Mouse (Mus musculus): ENCODE measurements around the gene Mrps6.
A peak's percentile ranks its signal among the peaks of the same experiment; 100 is the strongest.

Gene Mrps6

GRCm38 (mm10) chr16:92120899-92121531, 62.9 kb downstream of the Mrps6 start:
- no peak for DNase-seq (ENCODE audit: low spot score in 2 of 2)

DNA sequence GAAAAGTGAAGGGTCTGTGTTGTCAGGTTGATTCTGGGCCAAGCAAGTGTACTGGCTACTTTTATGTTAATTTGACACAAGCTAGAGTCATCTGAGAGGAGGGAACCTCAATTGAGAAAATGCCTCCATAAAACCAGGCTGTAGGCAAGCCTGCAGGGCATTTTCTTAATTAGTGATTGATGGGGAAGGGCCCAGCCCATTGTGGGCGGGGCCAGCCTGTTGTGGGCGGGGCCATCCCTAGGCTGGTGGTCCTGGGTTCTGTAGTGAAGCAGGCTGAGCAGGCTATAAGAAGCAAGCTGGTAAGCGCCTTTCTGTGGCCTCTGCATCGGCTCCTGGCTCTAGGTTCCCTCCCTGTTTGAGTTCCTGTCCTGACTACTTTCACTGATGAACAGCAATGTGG, 69.2 kb downstream of the Mrps6 start:
- no peak for DNase-seq (ENCODE audit: low spot score in 2 of 2)

GRCm38 (mm10) chr16:92127666-92128065, 69.6 kb downstream of the Mrps6 start:
- no peak for DNase-seq (ENCODE audit: low spot score in 2 of 2)

- no peak for DNase-seq (ENCODE audit: low spot score in 2 of 2)
These were observed 71.8 kb downstream of the Mrps6 start for GRCm38 (mm10) chr16:92129843-92130242.

GRCm38 (mm10) chr16:92132511-92132910, 74.4 kb downstream of the Mrps6 start:
- no peak for DNase-seq (ENCODE audit: low spot score in 2 of 2)

DNA sequence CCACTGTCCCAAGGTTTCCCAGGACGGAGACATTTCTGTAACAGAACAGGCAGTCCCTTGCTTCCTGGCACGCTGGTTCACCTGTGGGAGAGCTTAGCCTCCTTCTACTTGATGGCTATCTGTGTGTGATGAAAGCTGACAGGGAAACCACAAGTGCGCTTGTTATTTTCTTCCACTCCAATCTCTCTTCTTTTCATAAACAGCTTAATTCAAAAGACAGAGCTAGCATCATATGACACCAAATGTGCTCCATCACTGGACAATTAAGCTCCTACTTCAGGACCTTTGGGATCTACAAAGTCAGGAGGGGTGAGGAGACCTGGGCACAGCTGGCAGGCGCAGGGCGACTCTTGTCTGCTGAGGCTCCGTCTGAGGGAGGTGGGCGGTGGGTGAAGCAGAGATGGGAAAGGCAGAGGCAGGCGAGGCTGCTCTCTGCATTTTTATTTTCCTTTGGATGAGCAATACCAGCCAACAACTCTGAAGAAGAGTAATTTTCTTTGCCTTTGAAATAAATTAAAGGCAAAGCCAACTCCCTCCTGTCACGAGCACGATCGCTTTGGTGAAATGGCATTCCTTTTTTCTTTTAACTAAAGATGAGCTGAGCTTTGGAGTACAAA, 76.2 kb downstream of the Mrps6 start:
- no peak for DNase-seq (ENCODE audit: low spot score in 2 of 2)

DNA sequence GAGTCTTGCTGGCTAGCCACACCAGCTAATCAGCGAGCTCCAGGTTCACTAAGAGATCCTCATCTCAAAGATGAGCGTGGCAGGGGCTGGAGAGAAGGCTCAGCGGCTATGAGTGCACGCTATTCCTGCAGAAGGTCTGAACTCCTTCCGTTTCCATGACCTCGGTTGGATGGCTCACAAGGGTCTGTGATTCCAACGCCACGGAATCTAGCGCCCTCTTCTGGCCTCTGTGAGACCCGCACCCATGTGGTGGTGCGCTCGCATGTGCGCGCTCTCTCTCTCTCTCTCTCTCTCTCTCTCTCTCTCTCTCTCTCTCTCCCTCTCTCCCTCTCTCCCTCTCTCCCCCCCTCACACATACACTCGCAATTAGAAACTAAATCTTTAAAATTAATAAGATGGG, 78.2 kb downstream of the Mrps6 start:
- no peak for DNase-seq (ENCODE audit: low spot score in 2 of 2)

DNA sequence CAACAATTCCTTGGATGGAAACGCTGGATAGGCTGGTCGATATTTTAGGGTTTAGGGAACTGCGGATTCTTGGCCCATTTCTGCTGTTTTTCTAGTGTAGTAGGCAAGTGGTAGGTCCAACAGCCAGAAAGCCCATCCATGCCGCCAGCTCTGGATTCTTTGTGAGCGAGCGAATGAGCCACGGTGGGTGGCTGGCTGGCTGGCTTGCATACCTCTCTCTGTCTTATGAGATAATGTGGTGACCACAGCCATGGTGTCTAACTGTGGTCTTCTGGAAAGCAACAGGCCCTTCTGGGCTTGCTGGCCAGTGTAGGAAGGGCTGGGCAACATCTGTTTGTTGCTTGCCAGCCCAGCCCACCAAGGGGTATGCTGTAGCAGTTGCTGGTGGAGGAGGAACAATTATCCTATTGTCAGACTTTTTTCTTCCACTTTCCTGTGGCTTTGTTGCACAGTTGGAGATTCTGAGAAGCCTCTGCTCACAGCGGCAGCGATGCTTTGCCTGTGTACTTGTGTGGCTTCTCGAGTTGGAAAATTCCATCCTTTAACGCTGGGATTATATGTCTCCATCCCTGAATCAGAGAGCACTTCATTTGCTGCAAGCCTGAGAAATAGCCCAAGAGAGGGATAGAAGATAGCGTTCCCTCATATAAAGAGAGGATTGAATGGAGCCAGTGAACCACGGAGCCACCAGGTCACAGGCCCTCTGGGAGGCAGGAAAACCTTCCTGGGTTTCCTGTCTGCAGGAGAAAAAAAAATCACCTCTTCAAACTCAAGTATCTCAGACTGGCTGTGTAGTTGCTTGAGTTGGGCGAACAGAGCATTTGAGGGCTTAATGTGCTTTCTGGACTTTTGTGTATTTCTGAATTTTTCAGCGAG, 81.6 kb downstream of the Mrps6 start:
- no peak for DNase-seq (ENCODE audit: low spot score in 2 of 2)

DNA sequence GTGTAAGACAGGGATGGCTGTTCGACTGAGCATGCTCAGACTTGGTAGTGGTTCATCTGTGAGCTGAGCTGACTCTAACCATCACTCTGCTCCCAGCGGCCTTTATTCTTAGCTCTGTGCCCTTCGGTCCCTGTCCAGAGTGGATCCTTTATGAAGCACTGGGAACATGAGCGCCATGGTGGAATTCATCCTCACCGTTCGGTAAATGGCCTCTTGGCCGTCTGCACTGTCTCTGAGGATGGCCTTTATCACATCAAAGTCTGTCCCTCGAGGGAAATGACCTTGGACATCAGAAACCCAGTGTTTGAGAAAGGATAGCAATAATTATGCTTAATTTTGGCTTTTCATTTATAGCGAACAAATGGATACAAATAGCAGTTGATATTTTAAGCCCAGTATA, 82.3 kb downstream of the Mrps6 start:
- no peak for DNase-seq (ENCODE audit: low spot score in 2 of 2)

DNA sequence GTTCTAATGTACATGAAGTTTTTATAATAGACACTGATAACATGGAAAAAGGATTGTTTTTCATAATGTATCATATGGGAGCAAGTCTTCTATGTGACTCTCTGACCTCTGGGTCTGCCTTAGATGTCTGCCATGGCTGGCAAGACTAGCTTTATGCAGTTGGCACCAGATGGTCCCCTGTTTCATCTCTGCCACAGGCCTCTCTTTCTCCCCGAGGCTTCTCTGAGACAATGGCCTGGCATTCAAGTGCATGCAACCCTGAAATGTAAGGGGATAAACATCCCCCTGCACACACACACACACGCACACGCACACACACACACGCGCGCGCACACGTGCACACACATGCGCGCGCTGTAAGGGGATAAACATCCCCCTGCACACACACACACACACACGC, 83.0 kb downstream of the Mrps6 start:
- DNase-seq (ENCODE audit: low spot score in 2 of 2) = no peak

DNA sequence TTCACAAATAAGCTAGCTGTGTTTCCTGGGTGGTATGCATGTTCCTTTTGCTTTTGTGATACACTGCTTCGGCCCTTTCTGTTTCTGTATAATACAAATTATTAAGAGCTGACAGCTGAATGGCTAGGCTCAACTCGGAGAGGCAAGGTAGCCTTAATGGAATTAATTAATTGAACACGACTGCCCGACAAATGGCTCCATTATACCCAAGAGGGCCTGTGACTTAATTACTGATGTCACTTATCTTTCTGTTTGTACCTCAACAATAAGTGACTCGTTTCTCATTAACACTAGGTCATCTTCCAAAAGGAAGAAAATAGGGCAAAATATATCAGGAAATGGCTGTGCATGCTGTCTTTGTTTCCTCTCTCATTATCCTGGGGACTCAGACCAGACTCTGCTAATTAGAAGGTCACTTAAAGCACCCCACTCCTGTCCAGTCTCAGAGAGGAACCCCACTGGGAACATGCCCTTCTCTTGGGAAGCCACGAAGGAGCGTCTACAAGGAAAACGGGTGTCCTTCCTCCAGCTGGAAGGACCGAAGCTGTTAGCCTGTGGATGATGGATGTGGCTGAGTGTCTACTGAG, 84.4 kb downstream of the Mrps6 start:
- DNase-seq (ENCODE audit: low spot score in 2 of 2) = no peak

DNA sequence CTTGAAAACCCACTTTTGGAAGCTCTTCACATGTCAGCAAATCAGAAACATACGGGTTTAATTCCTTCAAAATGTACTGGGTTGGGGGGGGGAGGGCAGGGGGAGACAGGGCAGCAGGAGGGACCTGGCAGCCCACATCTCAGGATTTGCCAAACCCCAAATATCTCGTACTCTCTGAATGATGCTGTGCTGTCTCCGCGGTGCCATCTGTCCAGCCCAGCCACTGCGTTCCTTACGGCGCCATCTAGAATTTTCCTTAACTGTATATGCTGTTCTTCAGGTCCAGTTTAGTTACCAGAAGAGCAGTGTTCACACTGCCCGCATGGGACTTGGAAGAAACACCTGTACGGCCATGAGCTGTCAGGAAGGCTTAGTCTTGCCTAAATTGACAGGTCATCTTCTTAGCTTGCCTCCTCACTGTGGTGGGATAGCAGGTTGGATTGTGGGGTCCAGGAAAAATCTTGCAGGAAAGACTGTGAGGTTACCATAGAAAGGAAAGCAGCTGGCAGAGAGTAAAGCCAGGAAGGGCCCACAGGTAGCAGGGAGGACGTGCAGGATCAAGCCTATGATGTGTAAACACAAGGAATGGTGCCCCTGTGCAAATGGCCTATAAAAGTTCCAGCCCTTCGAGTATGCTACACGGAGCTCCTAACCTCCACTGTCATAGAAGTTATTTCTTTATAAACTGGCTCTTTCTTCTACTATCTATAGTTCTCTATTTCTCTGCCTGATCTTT, 89.7 kb downstream of the Mrps6 start:
- no peak for DNase-seq (ENCODE audit: low spot score in 2 of 2)

- no peak for DNase-seq (ENCODE audit: low spot score in 2 of 2)
These were observed 90.3 kb downstream of the Mrps6 start for GRCm38 (mm10) chr16:92148367-92148728.

DNA sequence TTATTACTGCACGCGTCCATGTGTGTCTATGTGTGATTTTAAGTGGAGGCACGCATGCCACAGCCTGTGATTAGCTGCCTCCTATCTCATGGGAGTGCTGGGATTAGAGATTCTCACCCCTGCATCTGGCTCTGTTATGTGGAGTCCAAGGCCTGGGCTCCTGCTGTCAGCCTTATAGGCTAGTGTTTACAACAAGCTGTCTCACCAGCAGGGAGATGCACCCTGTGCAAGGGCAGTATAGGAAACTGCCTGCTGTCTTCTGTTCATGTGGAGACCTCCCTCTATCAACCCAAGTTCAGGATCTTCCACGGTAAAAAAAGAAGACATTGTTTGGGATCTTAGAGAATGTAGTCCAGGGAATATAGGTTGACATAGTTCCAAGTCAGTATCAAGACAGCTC, 92.9 kb downstream of the Mrps6 start:
- DNase-seq (ENCODE audit: low spot score in 2 of 2) = no peak

DNA sequence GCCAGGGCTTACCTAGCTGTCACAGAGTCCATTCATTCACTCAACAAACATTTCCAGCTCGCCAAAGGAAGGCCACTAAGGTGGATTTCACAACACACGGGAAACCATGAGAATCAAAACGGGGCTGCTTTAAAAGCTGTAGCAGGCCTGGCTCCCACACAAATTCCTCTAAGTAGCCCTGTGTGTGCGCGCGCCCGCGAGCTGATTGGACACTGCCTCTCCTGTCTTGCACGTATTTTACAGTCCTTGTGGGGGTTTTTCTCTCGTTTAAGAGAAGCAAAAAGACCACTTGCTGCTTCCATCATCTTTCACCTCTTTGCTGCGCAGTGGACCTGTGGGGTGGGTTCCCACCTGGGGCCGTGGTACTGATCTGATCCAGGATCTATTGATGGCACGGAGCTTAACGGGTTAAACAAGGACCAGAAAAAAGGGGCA, 100.0 kb downstream of the Mrps6 start:
- no peak for DNase-seq (ENCODE audit: low spot score in 2 of 2)

DNA sequence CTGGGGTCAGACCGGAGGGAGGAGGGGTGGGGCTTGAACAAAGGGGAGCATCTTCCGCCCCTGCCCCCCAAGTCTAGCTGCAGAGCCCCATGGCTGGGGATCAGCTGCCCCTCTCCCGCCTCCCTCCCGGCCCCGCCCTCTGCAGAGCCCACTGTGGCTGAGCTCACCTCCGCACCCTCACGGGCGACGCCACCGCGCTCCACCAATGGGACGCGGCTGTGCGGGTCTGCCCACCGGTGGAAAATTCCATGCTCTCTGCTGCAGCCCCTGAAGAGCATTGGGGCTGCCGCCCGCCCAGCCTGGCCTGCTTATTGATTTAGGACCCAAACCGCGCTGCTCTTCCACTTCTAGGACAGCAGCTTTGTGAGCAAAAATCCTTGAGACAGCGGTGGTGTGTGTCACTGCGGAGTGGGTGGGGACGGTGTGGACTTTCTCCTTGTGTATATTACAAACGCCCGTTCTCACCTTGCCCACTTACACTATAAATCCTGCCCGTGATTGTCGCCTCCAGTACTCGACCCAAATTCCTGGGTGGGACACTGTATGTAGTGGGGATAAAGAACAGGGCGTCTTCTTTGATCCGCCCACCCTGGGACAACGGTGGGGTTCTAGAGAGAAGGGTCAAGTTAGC, 100.5 kb downstream of the Mrps6 start:
- peak in 1 of 2 experiments; percentile 52 for DNase-seq (ENCODE audit: low spot score in 2 of 2)

GRCm38 (mm10) chr16:92159114-92159513, 101.0 kb downstream of the Mrps6 start:
- DNase-seq (ENCODE audit: low spot score in 2 of 2) = no peak

All from urinary bladder, postnatal 4 days (tissue).